Mouse (Mus musculus) CD4-positive, CD25-positive, alpha-beta regulatory T cell, adult 9 weeks (primary cell): ENCODE data around the gene Adm. TPM values are rescaled to one million over a fixed set of nuclear protein-coding genes. Genes with fewer than 3 reads are reported as not detected.

Source experiments
- polyA plus RNA-seq: library from polyadenylated mRNA; unstranded; fragments of 100-300 nt; shearing (Covaris generic); gene quantifications from one replicate; pipeline ENCODE4 v1.2.1, GENCODE M21; 2017

Gene Adm
- not detected for polyA plus RNA-seq

GRCm38 (mm10) chr7:110627486-110628272 is at the start of gene Adm:
Gene Adm, plus strand, starts transcription at chr7:110627661.

GRCm38 (mm10) chr7:110614133-110615063 is 13.1 kb upstream of the Adm start, which contains the start of gene Sbf2:
Gene Sbf2, minus strand, starts transcription at chr7:110614922.

Other genes starting within 250 kb of the Adm start
- 3.3 TPM for gene Sbf2, start 12.7 kb upstream of the Adm start, polyA plus RNA-seq
- gene Ampd3, start 140.5 kb downstream of the Adm start, polyA plus RNA-seq = 4.2 TPM
- gene Rnf141, start 216.8 kb downstream of the Adm start, polyA plus RNA-seq = 19.8 TPM
- gene Lyve1, start 235.6 kb downstream of the Adm start, polyA plus RNA-seq = not detected